Mouse (Mus musculus) bone marrow, adult 2 months (tissue): ENCODE data around the gene Hp1bp3. TPM values are rescaled to one million over a fixed set of nuclear protein-coding genes. Genes with fewer than 3 reads are reported as not detected.

ENCODE experiments used
- H3K27ac ChIP-seq: fragments of 200-500 bp; 2 replicates; pipeline ENCODE4 v1.5.1; 2012; ENCODE audit warnings: low read depth, mild to moderate bottlenecking, control low read depth, inconsistent platforms, low read length; ENCODE audit not compliant: control insufficient read depth, poor library complexity, insufficient read depth
- H3K4me1 ChIP-seq: fragments of 200-500 bp; 2 replicates; pipeline ENCODE4 v1.6.1; 2011; ENCODE audit warnings: low read length; ENCODE audit not compliant: control insufficient read depth, insufficient read depth
- H3K4me3 ChIP-seq: fragments of 200-500 bp; replicated peaks from 2 replicates; pipeline ENCODE3; 2011; ENCODE audit warnings: mild to moderate bottlenecking, low read depth, low read length, control low read depth; ENCODE audit not compliant: control insufficient read depth
- CTCF ChIP-seq: fragments of 200-500 bp; IDR thresholded peaks from 2 replicates; pipeline ENCODE4 v1.5.1; 2011; ENCODE audit warnings: low read length, control low read depth; ENCODE audit not compliant: control insufficient read depth, insufficient read depth
- POLR2A ChIP-seq: fragments of 200-500 bp; IDR thresholded peaks from 2 replicates; pipeline ENCODE4 v1.6.1; 2011; ENCODE audit warnings: low read depth, mild to moderate bottlenecking, control low read depth, low read length, borderline replicate concordance; ENCODE audit not compliant: control insufficient read depth
- WGBS: fragments of 180-500 bp; shearing (Covaris S2); methylation state at CpG from one replicate; pipeline ENCODE4 v1.1.7; 2018; 5-methylcytosine and 5-hydroxymethylcytosine counted together
- polyA plus RNA-seq: library from polyadenylated mRNA; stranded (reverse); fragments of >200 nt; gene quantifications from 2 replicates; pipeline ENCODE4 v1.2.4, GENCODE M21; 2011; ENCODE audit warnings: low replicate concordance; ENCODE audit not compliant: missing spikeins, insufficient read depth, insufficient read length

Gene Hp1bp3
- polyA plus RNA-seq, 1 experiment = 226 TPM

GRCm38 (mm10) chr4:138215671-138216199 is 361 bp upstream of the Hp1bp3 start:
- Histone ChIP-seq H3K4me1 (peaks cover 6% of the 10 kb centered on the region; the same call in 1 of the 2 replicates), H3K4me3 (peak overlapping the region; percentile 70), H3K27ac (peak overlapping the region; percentile 96; the same call in 1 of the 2 replicates)
- WGBS = 44% methylated on average over 13 of the region's 13 CpGs
- TF ChIP-seq CTCF (no peak), POLR2A (no peak)

- TF ChIP-seq CTCF (no peak), POLR2A (peak; percentile 61; the same call in 1 of the 2 replicates)
- WGBS = under 1% methylated on average over 57 of the region's 68 CpGs
- peak overlapping the region; percentile 96 for H3K27ac ChIP-seq
Measured at GRCm38 (mm10) chr4:138216891-138217392, 846 bp downstream of the Hp1bp3 start.

GRCm38 (mm10) chr4:138217441-138217840 is 1.3 kb downstream of the Hp1bp3 start:
- Histone ChIP-seq H3K4me3 (peak overlapping the region; percentile 94), H3K27ac (peak overlapping the region; percentile 96), H3K4me1 (peaks cover 8% of the 10 kb centered on the region; the same call in 1 of the 2 replicates)
- WGBS = under 1% methylated on average over 36 of the region's 36 CpGs
- no peak for TF ChIP-seq CTCF
- no peak for TF ChIP-seq POLR2A

More at GRCm38 (mm10) chr4:138216891-138217392, 846 bp downstream of the Hp1bp3 start:
- H3K4me1 ChIP-seq = peaks cover 8% of the 10 kb centered on the region; the same call in 1 of the 2 replicates
- peak overlapping the region; percentile 94 for H3K4me3 ChIP-seq

GRCm38 (mm10) chr4:138217951-138218685 is 2.0 kb downstream of the Hp1bp3 start:
- Histone ChIP-seq H3K4me1 (peaks cover 8% of the 10 kb centered on the region; the same call in 1 of the 2 replicates), H3K27ac (peak overlapping the region; percentile 50), H3K4me3 (peak overlapping the region; percentile 94)
- WGBS = 40% methylated on average over 11 of the region's 11 CpGs
- TF ChIP-seq CTCF = no peak
- no peak for TF ChIP-seq POLR2A

- H3K27ac ChIP-seq = no peak overlapping the region
- WGBS = 45% methylated on average over 5 of the region's 5 CpGs
- H3K4me1 ChIP-seq = peaks cover 8% of the 10 kb centered on the region; the same call in 1 of the 2 replicates
- H3K4me3 ChIP-seq = peak overlapping the region; percentile 13
- TF ChIP-seq CTCF = no peak
- no peak for TF ChIP-seq POLR2A
Measured at GRCm38 (mm10) chr4:138219331-138219730, 3.2 kb downstream of the Hp1bp3 start.

GRCm38 (mm10) chr4:138220761-138221160 is 4.7 kb downstream of the Hp1bp3 start:
- H3K4me1 ChIP-seq = peaks cover 8% of the 10 kb centered on the region; the same call in 1 of the 2 replicates
- 32% methylated on average over 7 of the region's 7 CpGs for WGBS
- no peak for TF ChIP-seq POLR2A
- no peak for TF ChIP-seq CTCF
- H3K4me3 ChIP-seq = no peak overlapping the region
- no peak overlapping the region for H3K27ac ChIP-seq

- 49% methylated on average over 5 of the region's 5 CpGs for WGBS
- H3K4me3 ChIP-seq = no peak overlapping the region
- H3K4me1 ChIP-seq = peaks cover 7% of the 10 kb centered on the region; the same call in 1 of the 2 replicates
- H3K27ac ChIP-seq = no peak overlapping the region
- TF ChIP-seq CTCF (no peak), POLR2A (no peak)
Measured at GRCm38 (mm10) chr4:138221406-138221805, 5.3 kb downstream of the Hp1bp3 start.

GRCm38 (mm10) chr4:138222396-138222795 is 6.3 kb downstream of the Hp1bp3 start:
- TF ChIP-seq POLR2A = no peak
- no peak for TF ChIP-seq CTCF
- WGBS = 50% methylated on average over 5 of the region's 5 CpGs
- H3K27ac ChIP-seq = no peak overlapping the region

More at GRCm38 (mm10) chr4:138222396-138222795, 6.3 kb downstream of the Hp1bp3 start:
- peaks cover 7% of the 10 kb centered on the region; the same call in 1 of the 2 replicates for H3K4me1 ChIP-seq
- H3K4me3 ChIP-seq = no peak overlapping the region
